Comparison of ENCODE assay signal across 11 mouse cellular contexts in the genomic region with DNA sequence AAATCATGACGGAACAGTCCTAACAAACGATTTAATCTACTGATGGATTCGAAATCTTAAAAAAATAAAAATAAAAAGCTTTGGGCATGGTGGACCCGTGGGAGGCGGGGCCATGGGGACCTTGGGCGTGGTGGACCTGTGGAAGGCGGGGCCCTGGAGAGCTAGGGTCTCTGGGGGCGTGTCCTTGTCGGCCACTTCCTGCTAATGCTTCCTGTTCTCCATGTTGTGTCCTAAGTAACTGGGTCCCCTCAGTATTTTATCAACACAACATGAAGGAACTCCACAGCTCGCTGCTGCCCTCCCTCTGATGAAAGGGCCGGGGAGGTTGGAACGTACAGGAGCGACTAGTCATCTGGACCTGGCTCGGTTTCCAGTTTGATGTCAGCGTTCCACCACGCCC.
"Had no signal": no experiment of that assay in that cellular context is flagged by ENCODE, and none has a peak within 500 bp of the region (broad histone marks: within the 10 kb centered on the region; RNA-seq: fewer than 3 reads in every experiment).

No protein-coding gene starts in this region.

- H3K4me2 ChIP-seq: liver, embryonic 12.5 days; lung, embryonic 14.5 days; midbrain, embryonic 15.5 days; neural tube, embryonic 13.5 days had no signal

- DNase-seq: kidney, adult 9 months; kidney, postnatal 36 days; lung, embryonic 14.5 days; retina, postnatal 1 day; right cerebral cortex, postnatal 4 days; spleen, adult 18-20 months had no signal

- H3K27ac ChIP-seq: kidney, postnatal 0 days; liver, embryonic 12.5 days; midbrain, embryonic 15.5 days; neural tube, embryonic 13.5 days had no signal

- H3K36me3 ChIP-seq: liver, embryonic 12.5 days; midbrain, embryonic 15.5 days; neural tube, embryonic 13.5 days had no signal

- H3K9ac ChIP-seq: liver, embryonic 12.5 days; lung, embryonic 14.5 days; midbrain, embryonic 15.5 days; neural tube, embryonic 13.5 days had no signal

- H3K27me3 ChIP-seq: liver, embryonic 12.5 days; midbrain, embryonic 15.5 days; neural tube, embryonic 13.5 days had no signal

- H3K4me1 ChIP-seq: liver, embryonic 12.5 days had no signal

- ATAC-seq: intestine, postnatal 0 days; liver, embryonic 12.5 days; midbrain, embryonic 15.5 days had no signal

- H3K9me3 ChIP-seq: midbrain, embryonic 15.5 days; neural tube, embryonic 13.5 days had no signal

- H3K4me3 ChIP-seq: liver, embryonic 12.5 days; midbrain, embryonic 15.5 days; neural tube, embryonic 13.5 days had no signal
